In the genomic region with DNA sequence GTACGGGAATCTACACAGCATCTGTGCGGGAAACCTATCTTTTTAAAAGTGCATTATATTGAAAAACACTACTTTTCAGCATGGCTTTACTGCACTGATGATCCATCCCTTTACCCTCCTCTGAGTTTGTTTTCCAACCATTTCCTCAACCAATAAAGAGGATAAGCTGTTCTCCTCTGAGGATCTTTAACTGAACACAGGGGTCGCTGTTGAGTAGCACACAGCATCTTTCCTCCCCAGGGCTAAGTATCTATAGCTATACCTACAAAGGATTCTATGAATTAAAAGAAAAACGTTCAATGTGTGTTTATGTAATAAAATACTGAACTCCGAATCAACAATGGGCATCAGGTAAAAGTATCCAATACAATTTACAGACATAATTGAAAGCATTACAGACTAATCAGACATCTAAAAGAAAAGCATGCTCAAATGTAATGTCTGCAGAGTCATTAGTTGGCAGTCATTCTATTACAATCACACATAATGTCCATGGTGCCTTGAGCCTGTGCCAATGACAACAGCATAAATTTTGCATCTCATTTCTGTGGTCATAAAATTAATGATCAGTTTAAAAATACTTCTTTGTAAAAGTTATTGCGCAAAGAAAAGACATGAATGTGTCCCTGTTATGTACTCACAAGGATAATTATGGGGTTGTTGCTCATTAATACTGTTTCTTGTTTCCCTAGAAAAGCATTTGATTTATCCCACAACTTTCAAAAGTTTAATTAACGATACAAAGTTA, we compare ENCODE assay signal across 9 mouse cellular contexts. TPM values are rescaled to one million over a fixed set of nuclear protein-coding genes. Genes with fewer than 3 reads are reported as not detected.
DNase-seq lines count a peak whose midpoint lies in the region; ATAC-seq and TF ChIP-seq lines count a peak whose summit lies in the region.
"Had no signal": no experiment of that assay in that cellular context is flagged by ENCODE, and none has a peak within 500 bp of the region (broad histone marks: within the 10 kb centered on the region; RNA-seq: fewer than 3 reads in every experiment).

No protein-coding gene starts in this region.

- H3K4me3 ChIP-seq in hindbrain, embryonic 14.5 days (replicated peaks; ENCODE audit: low read length): no peak overlapping the region
- no peak overlapping the region for H3K4me3 ChIP-seq in hindbrain, embryonic 13.5 days
- H3K4me3 ChIP-seq in limb, embryonic 14.5 days (replicated peaks; ENCODE audit: low read length): no peak overlapping the region
- H3K4me3 ChIP-seq: myocyte had no signal

- no peaks in the 10 kb centered on the region for H3K4me1 ChIP-seq in hindbrain, embryonic 14.5 days (replicated peaks; ENCODE audit: control insufficient read depth, insufficient read depth, low read length)
- peaks cover 2% of the 10 kb centered on the region; the same call in 1 of the 2 replicates for H3K4me1 ChIP-seq in hindbrain, embryonic 13.5 days (replicated peaks)
- H3K4me1 ChIP-seq in limb, embryonic 14.5 days (ENCODE audit: control insufficient read depth, insufficient read depth, low read length): no peaks in the 10 kb centered on the region

- 46% methylated on average over 7 of the region's 7 CpGs for WGBS in hindbrain, embryonic 14.5 days
- WGBS in hindbrain, embryonic 13.5 days: 49% methylated on average over 7 of the region's 7 CpGs
- 49% methylated on average over 7 of the region's 7 CpGs for WGBS in limb, embryonic 14.5 days

- ATAC-seq in hindbrain, embryonic 14.5 days (ENCODE audit: low FRiP score): no peak
- no peak; the same call in 1 of the 2 replicates for ATAC-seq in hindbrain, embryonic 13.5 days (ENCODE audit: low FRiP score)
- ATAC-seq in limb, embryonic 14.5 days (ENCODE audit: low FRiP score, low read depth): no peak
- no peak for ATAC-seq in activated CD4-positive, CD25-positive, alpha-beta regulatory T cell, adult 4 months
- no peak for ATAC-seq in inflammation-experienced regulatory T-cells, adult 6 months

- TF ChIP-seq POLR2A in limb, embryonic 14.5 days (IDR thresholded peaks at IDR 0.05; ENCODE audit: borderline replicate concordance, extremely low read depth, insufficient read depth, insufficient read length): no peak

- H3K36me3 ChIP-seq in hindbrain, embryonic 14.5 days (replicated peaks; ENCODE audit: control insufficient read depth, insufficient read depth): no peaks in the 10 kb centered on the region
- no peaks in the 10 kb centered on the region for H3K36me3 ChIP-seq in hindbrain, embryonic 13.5 days
- no peaks in the 10 kb centered on the region for H3K36me3 ChIP-seq in limb, embryonic 14.5 days (ENCODE audit: control insufficient read depth, insufficient read depth, low read length)

- peaks cover 16% of the 10 kb centered on the region for H3K27me3 ChIP-seq in hindbrain, embryonic 14.5 days (ENCODE audit: control insufficient read depth, insufficient read depth, low read length)
- peaks cover 13% of the 10 kb centered on the region for H3K27me3 ChIP-seq in hindbrain, embryonic 13.5 days
- H3K27me3 ChIP-seq in limb, embryonic 14.5 days (ENCODE audit: control insufficient read depth, insufficient read depth, low read length): peaks cover 8% of the 10 kb centered on the region; the same call in 1 of the 2 replicates

- no peak overlapping the region for H3K27ac ChIP-seq in hindbrain, embryonic 14.5 days
- no peak overlapping the region for H3K27ac ChIP-seq in hindbrain, embryonic 13.5 days
- no peak overlapping the region for H3K27ac ChIP-seq in limb, embryonic 14.5 days (replicated peaks; ENCODE audit: low read depth, low read length)

- peak; percentile 57 for DNase-seq in hindbrain, embryonic 14.5 days (ENCODE audit: low spot score)
- peak; percentile 31 for DNase-seq in 416B (ENCODE audit: low read depth)
- DNase-seq in R1 (ENCODE audit: low read depth, low spot score): peak; percentile 72
- DNase-seq in limb, embryonic 14.5 days (ENCODE audit: low spot score): peak; percentile 43
- DNase-seq in spleen, postnatal 36 days (ENCODE audit: low spot score in 2 of 2): no peak

- H3K9me3 ChIP-seq in hindbrain, embryonic 14.5 days (ENCODE audit: control insufficient read depth, low read length): no peaks in the 10 kb centered on the region
- H3K9me3 ChIP-seq in hindbrain, embryonic 13.5 days: no peaks in the 10 kb centered on the region
- H3K9me3 ChIP-seq in limb, embryonic 14.5 days (ENCODE audit: control insufficient read depth, low read length): no peaks in the 10 kb centered on the region

- no peak overlapping the region for H3K4me2 ChIP-seq in hindbrain, embryonic 14.5 days (replicated peaks)
- H3K4me2 ChIP-seq in hindbrain, embryonic 13.5 days: no peak overlapping the region
- no peak overlapping the region for H3K4me2 ChIP-seq in limb, embryonic 14.5 days (replicated peaks; ENCODE audit: low read depth, low read length, severe bottlenecking)

- H3K9ac ChIP-seq in hindbrain, embryonic 14.5 days: no peak overlapping the region
- no peak overlapping the region for H3K9ac ChIP-seq in hindbrain, embryonic 13.5 days
- H3K9ac ChIP-seq in limb, embryonic 14.5 days (ENCODE audit: low read depth, low read length, severe bottlenecking): no peak overlapping the region

RNA-seq across cellular contexts. Expression of gene Skap2, which starts 13.8 kb away (rescaled TPM):
- polyA plus RNA-seq in hindbrain, embryonic 14.5 days (2014; fragmentation: Nextera tagmentation; extraction: Ambion mirVana): 33.1 and 38.6 TPM in 2 replicates
- 28.6 and 35.6 TPM in 2 replicates for polyA plus RNA-seq in hindbrain, embryonic 13.5 days (2015; fragmentation: Nextera tagmentation; extraction: Ambion mirVana)
- 11.0 and 14.4 TPM in 2 replicates for polyA plus RNA-seq in limb, embryonic 14.5 days (2012; rRNA removed)
- polyA plus RNA-seq in limb, embryonic 14.5 days (2014; fragmentation: Nextera tagmentation; extraction: Ambion mirVana): 18.3 and 23.0 TPM in 2 replicates
- 10 to 100 TPM; 15.6 to 20.1 TPM for polyA plus RNA-seq in activated CD4-positive, CD25-positive, alpha-beta regulatory T cell, adult 4 months (2017; shearing (Covaris generic))
- 10 to 100 TPM; 15.9 to 33.0 (median 17.8) TPM for polyA plus RNA-seq in inflammation-experienced regulatory T-cells, adult 6 months (2017; shearing (Covaris generic))

Comparison
In these comparisons a context has a peak if more than half of its experiments do, and no peak if none do; other contexts are left out.
1. DNase-seq: peak in hindbrain, embryonic 14.5 days (single experiment), 416B (single experiment), R1 (single experiment) and limb, embryonic 14.5 days (single experiment); none in spleen, postnatal 36 days (0 of 2).